Mouse (Mus musculus) limb, embryonic 13.5 days (tissue): ENCODE results near the gene Gtsf1l. TPM values are rescaled to one million over a fixed set of nuclear protein-coding genes. Genes with fewer than 3 reads are reported as not detected.
"Not testable (repeated sequence)": the region's sequence is repeated elsewhere in the genome, so short reads cannot be mapped to it uniquely, and the experiment has no call there.

ENCODE experiments used
- ATAC-seq: fragments of 200-750 bp; cut with Nextera tagmentation; 2 replicates; pipeline ENCODE4 v1.8.0; 2017; ENCODE audit warnings: low read depth, moderate number of reproducible peaks, moderate TSS enrichment; ENCODE audit not compliant: low FRiP score
- H3K27ac ChIP-seq: fragments of 300-500 bp; sonication (generic); 2 replicates; pipeline ENCODE4 v1.5.1; 2015; ENCODE audit warnings: inconsistent platforms, mild to moderate bottlenecking, moderate library complexity
- H3K27me3 ChIP-seq: fragments of 300-500 bp; sonication (generic); 2 replicates; pipeline ENCODE4 v1.6.1; 2015; ENCODE audit warnings: mild to moderate bottlenecking, inconsistent platforms
- H3K36me3 ChIP-seq: fragments of 300-500 bp; sonication (generic); 2 replicates; pipeline ENCODE4 v1.6.1; 2015; ENCODE audit warnings: inconsistent platforms, mild to moderate bottlenecking, moderate library complexity
- H3K4me1 ChIP-seq: fragments of 300-500 bp; sonication (generic); 2 replicates; pipeline ENCODE4 v1.6.1; 2015; ENCODE audit warnings: inconsistent platforms
- H3K4me2 ChIP-seq: fragments of 300-500 bp; sonication (generic); replicated peaks from 2 replicates; pipeline ENCODE4 v1.6.1; 2015; ENCODE audit warnings: inconsistent platforms, mild to moderate bottlenecking, moderate library complexity
- H3K4me3 ChIP-seq: fragments of 300-500 bp; sonication (generic); 2 replicates; pipeline ENCODE4 v1.5.1; 2015; ENCODE audit warnings: moderate library complexity, mild to moderate bottlenecking, inconsistent platforms
- H3K9ac ChIP-seq: fragments of 300-500 bp; sonication (generic); 2 replicates; pipeline ENCODE4 v1.6.1; 2015; ENCODE audit warnings: mild to moderate bottlenecking, inconsistent platforms
- H3K9me3 ChIP-seq: fragments of 300-500 bp; sonication (generic); 2 replicates; pipeline ENCODE4 v1.6.1; 2016; ENCODE audit warnings: inconsistent platforms
- WGBS: fragments of 180-500 bp; shearing (Covaris S2); methylation state at CpG from one replicate; pipeline ENCODE4 v1.1.7; 2015; 5-methylcytosine and 5-hydroxymethylcytosine counted together
- polyA plus RNA-seq: library from polyadenylated mRNA; unstranded; fragments of >200 nt; fragmentation: Nextera tagmentation; extraction: Ambion mirVana; gene quantifications from 2 replicates; pipeline ENCODE4 v1.2.1, GENCODE M21; 2015

The Gtsf1l gene
- polyA plus RNA-seq, 1 experiment from 2014 or later = not detected

GRCm38 (mm10) chr2:163060630-163061029 lies 27.0 kb downstream of the Gtsf1l start:
- H3K27ac ChIP-seq = no peak overlapping the region
- H3K9ac ChIP-seq = no peak overlapping the region
- H3K9me3 ChIP-seq = no peaks in the 10 kb centered on the region
- 85% methylated on average over 6 of the region's 6 CpGs for WGBS
- H3K4me1 ChIP-seq = peaks cover 6% of the 10 kb centered on the region
- no peak for ATAC-seq
- no peaks in the 10 kb centered on the region for H3K27me3 ChIP-seq
- no peak overlapping the region for H3K4me2 ChIP-seq
- H3K36me3 ChIP-seq = peaks cover 25% of the 10 kb centered on the region
- H3K4me3 ChIP-seq = no peak overlapping the region

- H3K27me3 ChIP-seq, H3K9me3 ChIP-seq, H3K4me3 ChIP-seq, ATAC-seq, H3K36me3 ChIP-seq, H3K4me2 ChIP-seq, H3K9ac ChIP-seq, H3K27ac ChIP-seq: not testable (repeated sequence)
- 88% methylated on average over 7 of the region's 7 CpGs for WGBS
- H3K4me1 ChIP-seq = peaks cover 18% of the 10 kb centered on the region
Measured at GRCm38 (mm10) chr2:163058981-163059380, 28.7 kb downstream of the Gtsf1l start.

GRCm38 (mm10) chr2:163056584-163056983 lies 31.1 kb downstream of the Gtsf1l start:
- Histone ChIP-seq H3K9me3 (no peaks in the 10 kb centered on the region), H3K4me2 (no peak overlapping the region), H3K27me3 (no peaks in the 10 kb centered on the region), H3K36me3 (no peaks in the 10 kb centered on the region), H3K4me1 (peaks cover 21% of the 10 kb centered on the region), H3K27ac (no peak overlapping the region), H3K4me3 (no peak overlapping the region), H3K9ac (no peak overlapping the region)
- ATAC-seq = no peak
- 90% methylated on average over 9 of the region's 9 CpGs for whole genome bisulfite sequencing

DNA sequence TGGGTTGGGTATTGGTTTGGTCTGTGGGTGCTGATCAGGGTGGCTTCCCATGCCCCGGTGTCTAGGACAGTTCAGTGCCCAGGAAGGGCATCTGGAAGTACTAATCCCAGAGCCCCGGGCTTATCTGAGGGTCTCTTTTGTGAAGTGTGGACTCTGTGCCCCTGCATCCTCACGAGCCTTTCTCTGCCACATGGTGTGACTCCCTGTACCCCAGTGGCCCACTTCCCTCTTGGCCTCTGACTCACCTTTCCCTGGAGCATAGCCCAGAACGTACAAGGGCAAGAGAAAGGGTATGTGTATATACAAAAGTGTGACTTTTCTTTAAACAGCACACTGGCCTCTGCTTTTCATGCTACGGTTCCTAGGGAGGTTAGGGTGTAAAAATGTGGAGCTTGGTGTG lies 31.9 kb downstream of the Gtsf1l start:
- Histone ChIP-seq H3K27me3 (no peaks in the 10 kb centered on the region), H3K9me3 (no peaks in the 10 kb centered on the region), H3K36me3 (no peaks in the 10 kb centered on the region), H3K4me3 (peak overlapping the region; percentile 75), H3K9ac (peak overlapping the region; percentile 78), H3K4me2 (peak overlapping the region; percentile 99), H3K27ac (no peak overlapping the region), H3K4me1 (peaks cover 21% of the 10 kb centered on the region)
- 32% methylated on average over 5 of the region's 5 CpGs for WGBS
- no peak for ATAC-seq

GRCm38 (mm10) chr2:163054891-163055494 lies 32.7 kb downstream of the Gtsf1l start:
- Histone ChIP-seq H3K36me3 (no peaks in the 10 kb centered on the region), H3K27ac (no peak overlapping the region), H3K4me2 (peak overlapping the region; percentile 99), H3K4me1 (peaks cover 21% of the 10 kb centered on the region), H3K4me3 (peak overlapping the region; percentile 75), H3K9ac (peak overlapping the region; percentile 78), H3K27me3 (no peaks in the 10 kb centered on the region), H3K9me3 (no peaks in the 10 kb centered on the region)
- ATAC-seq = 0 out of 2 replicates have a peak, but pooled peaks have one; percentile 2
- under 1% methylated on average over 38 of the region's 38 CpGs for WGBS

- no peaks in the 10 kb centered on the region for H3K9me3 ChIP-seq
- H3K9ac ChIP-seq = peak within 1 kb of the TSS; percentile 78
- no peak within 1 kb of the TSS for H3K27ac ChIP-seq
- no peaks in the 10 kb centered on the region for H3K27me3 ChIP-seq
- ATAC-seq = peak; percentile 99
- WGBS = under 1% methylated on average over 48 of the region's 48 CpGs
- peak within 1 kb of the TSS; percentile 75 for H3K4me3 ChIP-seq
- H3K4me2 ChIP-seq = peak within 1 kb of the TSS; percentile 99
- peaks cover 21% of the 10 kb centered on the region for H3K4me1 ChIP-seq
- no peaks in the 10 kb centered on the region for H3K36me3 ChIP-seq
Measured at GRCm38 (mm10) chr2:163054335-163054840, 33.3 kb downstream of the Gtsf1l start, which contains the start of gene Mybl2. Gene Mybl2 (plus strand): TSS chr2:163054687.

- no peak overlapping the region for H3K4me3 ChIP-seq
- no peak overlapping the region for H3K9ac ChIP-seq
- H3K27me3 ChIP-seq = no peaks in the 10 kb centered on the region
- H3K9me3 ChIP-seq = no peaks in the 10 kb centered on the region
- peaks cover 7% of the 10 kb centered on the region; the same call in 1 of the 2 replicates for H3K36me3 ChIP-seq
- peaks cover 21% of the 10 kb centered on the region for H3K4me1 ChIP-seq
- no peak overlapping the region for H3K27ac ChIP-seq
- no peak overlapping the region for H3K4me2 ChIP-seq
- no peak for ATAC-seq
- WGBS = 64% methylated on average over 4 of the region's 4 CpGs
Measured at GRCm38 (mm10) chr2:163052826-163053225, 34.8 kb downstream of the Gtsf1l start.

DNA sequence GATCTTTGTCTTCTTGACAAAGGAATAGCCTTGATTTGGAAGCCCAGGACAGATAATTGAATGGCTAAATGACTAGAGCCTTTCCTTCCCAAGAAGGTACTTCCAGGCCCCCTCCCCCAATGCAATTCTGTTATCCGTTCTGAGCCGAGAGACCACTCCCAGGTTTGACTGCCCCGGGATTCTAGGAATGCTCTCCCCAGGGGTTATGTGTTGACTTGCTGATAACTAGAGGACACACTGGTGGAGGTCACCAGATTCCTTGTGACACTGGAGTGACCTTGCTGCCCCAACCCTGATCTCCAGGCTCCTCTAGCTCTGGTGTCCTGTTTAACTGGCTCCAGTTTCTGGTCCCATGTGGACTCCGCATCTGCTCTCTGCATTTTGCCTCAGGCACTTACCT lies 35.6 kb downstream of the Gtsf1l start:
- Histone ChIP-seq H3K9ac (no peak overlapping the region), H3K9me3 (no peaks in the 10 kb centered on the region), H3K27ac (no peak overlapping the region), H3K27me3 (no peaks in the 10 kb centered on the region), H3K4me1 (peaks cover 21% of the 10 kb centered on the region), H3K36me3 (peaks cover 12% of the 10 kb centered on the region), H3K4me3 (no peak overlapping the region), H3K4me2 (no peak overlapping the region)
- ATAC-seq = no peak
- 31% methylated on average over 4 of the region's 4 CpGs for WGBS

DNA sequence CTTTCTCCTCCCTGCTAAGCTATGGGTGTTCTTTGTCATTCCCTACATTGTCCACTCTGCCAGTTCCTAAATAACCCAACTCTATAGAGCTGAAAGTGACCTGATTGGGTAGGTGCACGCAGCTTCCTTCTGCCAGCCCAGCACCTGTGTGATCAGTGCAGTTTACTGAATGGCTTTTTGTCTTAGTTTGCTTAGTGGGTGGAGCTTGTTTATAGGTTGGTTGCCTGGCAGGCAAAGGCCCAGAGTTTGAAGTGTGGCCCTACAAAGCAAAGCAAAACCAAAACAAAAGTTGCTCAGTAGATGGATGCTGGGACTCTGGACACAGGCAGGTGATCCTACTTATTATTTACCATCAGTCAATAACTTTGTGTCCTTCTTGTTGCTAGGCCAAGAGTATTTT lies 36.0 kb downstream of the Gtsf1l start:
- no peak overlapping the region for H3K9ac ChIP-seq
- H3K27me3 ChIP-seq = no peaks in the 10 kb centered on the region
- no peak for ATAC-seq
- H3K9me3 ChIP-seq = no peaks in the 10 kb centered on the region
- H3K4me1 ChIP-seq = peaks cover 21% of the 10 kb centered on the region
- no peak overlapping the region for H3K27ac ChIP-seq
- 68% methylated on average over 1 of the region's 1 CpGs for WGBS
- H3K4me3 ChIP-seq = no peak overlapping the region
- peaks cover 16% of the 10 kb centered on the region for H3K36me3 ChIP-seq
- no peak overlapping the region for H3K4me2 ChIP-seq

DNA sequence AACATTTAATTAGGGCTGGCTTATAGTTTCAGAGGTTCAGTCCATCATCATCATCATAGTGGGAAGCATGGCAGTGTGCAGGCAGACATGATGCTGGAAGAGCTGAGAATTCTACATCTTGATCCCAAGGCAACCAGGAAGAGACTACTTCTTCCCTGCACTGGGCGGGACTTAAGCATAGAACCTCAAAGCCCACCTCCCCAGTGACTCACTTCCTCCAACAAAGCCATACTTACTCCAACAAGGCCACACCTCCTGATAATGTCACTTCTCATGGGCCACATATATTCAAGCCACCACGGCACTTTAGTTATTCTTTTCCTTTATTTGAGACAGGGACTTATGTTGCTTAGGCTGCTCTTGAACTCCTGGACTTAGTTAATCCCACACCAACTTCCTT lies 38.5 kb downstream of the Gtsf1l start:
- H3K4me1 ChIP-seq = peaks cover 4% of the 10 kb centered on the region; the same call in 1 of the 2 replicates
- H3K36me3 ChIP-seq = peaks cover 40% of the 10 kb centered on the region
- H3K27me3 ChIP-seq = no peaks in the 10 kb centered on the region
- no peak overlapping the region for H3K27ac ChIP-seq
- no peaks in the 10 kb centered on the region for H3K9me3 ChIP-seq
- 86% methylated on average over 2 of the region's 2 CpGs for WGBS
- ATAC-seq = no peak
- H3K4me3 ChIP-seq = no peak overlapping the region
- H3K9ac ChIP-seq = no peak overlapping the region
- H3K4me2 ChIP-seq = no peak overlapping the region

DNA sequence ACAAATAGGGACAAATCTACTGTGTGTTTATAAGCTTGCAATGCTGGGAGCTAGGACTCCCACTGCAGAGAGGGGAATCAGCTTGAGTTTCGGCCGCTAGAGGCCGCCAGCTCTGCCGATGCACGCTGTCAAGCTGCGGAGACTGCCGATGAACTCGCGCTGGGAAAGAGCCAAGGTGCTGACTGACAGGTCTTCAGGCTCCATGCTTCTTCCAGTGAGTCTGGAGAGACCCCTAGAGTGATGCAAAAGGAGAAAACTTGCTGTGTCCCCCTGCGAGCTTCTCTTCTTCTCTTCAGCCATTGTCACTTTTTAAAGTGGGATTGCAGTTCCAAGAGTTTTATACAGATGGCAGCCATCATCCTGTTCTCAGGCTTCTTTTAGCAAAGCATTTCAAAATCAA lies 39.5 kb downstream of the Gtsf1l start:
- peak overlapping the region; percentile 59 for H3K4me2 ChIP-seq
- H3K27ac ChIP-seq = no peak overlapping the region
- peaks cover 49% of the 10 kb centered on the region for H3K36me3 ChIP-seq
- WGBS = 5% methylated on average over 10 of the region's 10 CpGs
- H3K9ac ChIP-seq = no peak overlapping the region
- H3K27me3 ChIP-seq = no peaks in the 10 kb centered on the region
- no peaks in the 10 kb centered on the region for H3K9me3 ChIP-seq
- peak; percentile 77 for ATAC-seq
- H3K4me3 ChIP-seq = peak overlapping the region; percentile 28
- H3K4me1 ChIP-seq = no peaks in the 10 kb centered on the region

GRCm38 (mm10) chr2:163039940-163040339 lies 47.7 kb downstream of the Gtsf1l start:
- Histone ChIP-seq H3K27me3 (no peaks in the 10 kb centered on the region), H3K4me3 (no peak overlapping the region), H3K4me2 (no peak overlapping the region), H3K27ac (no peak overlapping the region), H3K9ac (no peak overlapping the region), H3K4me1 (no peaks in the 10 kb centered on the region), H3K36me3 (peaks cover 92% of the 10 kb centered on the region), H3K9me3 (no peaks in the 10 kb centered on the region)
- 91% methylated on average over 7 of the region's 7 CpGs for WGBS
- no peak for ATAC-seq
